Mouse (Mus musculus): Measurements from ENCODE around the gene Mpzl3.

Gene Mpzl3

DNA sequence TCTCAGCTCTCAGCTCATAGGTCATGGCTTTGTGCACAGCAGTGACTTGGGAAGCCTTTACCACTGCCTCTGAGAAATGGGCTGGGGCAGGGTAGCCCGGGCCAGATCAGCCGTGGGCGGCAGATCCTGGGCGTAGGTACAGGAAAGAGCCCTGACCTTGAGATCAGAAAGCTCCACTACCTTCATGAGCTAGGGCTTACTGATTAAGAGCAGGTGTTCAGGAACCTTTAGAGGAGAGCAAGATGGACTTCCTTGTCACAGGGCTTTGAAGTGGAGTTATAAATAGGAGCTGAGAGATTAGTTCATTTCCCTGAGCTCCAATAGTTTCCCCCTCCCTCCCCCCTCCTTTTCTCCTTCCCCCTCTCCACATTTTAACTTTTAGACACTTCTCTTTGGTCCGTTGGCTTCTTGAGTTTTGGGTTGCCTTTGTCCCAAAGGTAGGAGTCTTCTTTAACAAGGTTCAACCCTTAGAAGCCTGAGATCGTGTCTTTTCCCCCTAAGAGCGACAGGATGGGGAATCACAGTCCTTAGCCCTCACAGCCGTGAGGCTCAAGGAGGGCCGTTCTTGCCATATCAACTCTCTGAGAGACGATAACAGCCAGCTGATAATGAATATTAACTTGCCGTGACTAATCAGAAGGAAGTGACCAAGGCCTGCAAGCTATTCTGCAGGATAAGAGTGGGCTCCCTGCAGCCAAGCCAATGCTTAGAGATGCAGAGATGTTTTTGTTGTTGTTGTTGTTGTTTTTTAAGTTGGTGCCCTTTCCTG, 48.4 kb downstream of the Mpzl3 start:
- no peak for DNase-seq (ENCODE audit: low spot score)

DNA sequence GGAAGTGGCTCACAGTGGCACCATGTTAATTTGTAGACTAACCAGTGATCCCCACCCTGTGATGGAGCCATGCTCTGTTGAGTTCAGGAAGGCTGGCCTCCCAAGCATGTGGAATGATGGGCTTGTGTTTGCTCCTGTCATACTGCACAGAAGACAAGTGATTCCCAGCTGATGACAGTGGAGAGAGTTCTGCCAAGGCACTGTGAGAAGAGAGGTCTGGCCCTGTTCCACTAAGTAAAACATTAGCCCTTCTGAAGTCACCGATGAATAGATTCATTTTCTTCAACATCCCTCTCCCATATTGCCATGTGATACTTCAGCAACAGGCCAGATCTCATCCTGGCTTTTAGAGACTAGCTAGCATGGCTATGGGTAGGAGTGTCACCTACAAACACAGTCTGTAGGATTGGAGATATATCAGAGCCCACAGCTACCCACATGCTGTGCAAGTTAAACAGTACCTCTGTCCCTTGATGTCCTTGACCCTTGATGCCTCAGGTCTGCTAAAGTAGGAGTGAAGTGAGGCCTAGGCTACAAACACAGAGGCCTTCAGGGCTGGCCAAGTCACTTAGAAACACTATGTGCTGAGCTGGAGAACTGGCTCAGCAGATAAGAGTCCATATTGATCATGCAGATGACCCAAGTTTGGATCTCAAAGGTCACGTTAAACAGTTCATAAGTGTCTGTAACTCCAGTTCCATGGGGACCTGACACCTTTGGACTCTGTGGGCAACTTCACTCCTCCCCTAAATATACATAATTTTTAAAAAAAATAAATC, 50.8 kb downstream of the Mpzl3 start:
- no peak for DNase-seq (ENCODE audit: low spot score)

DNA sequence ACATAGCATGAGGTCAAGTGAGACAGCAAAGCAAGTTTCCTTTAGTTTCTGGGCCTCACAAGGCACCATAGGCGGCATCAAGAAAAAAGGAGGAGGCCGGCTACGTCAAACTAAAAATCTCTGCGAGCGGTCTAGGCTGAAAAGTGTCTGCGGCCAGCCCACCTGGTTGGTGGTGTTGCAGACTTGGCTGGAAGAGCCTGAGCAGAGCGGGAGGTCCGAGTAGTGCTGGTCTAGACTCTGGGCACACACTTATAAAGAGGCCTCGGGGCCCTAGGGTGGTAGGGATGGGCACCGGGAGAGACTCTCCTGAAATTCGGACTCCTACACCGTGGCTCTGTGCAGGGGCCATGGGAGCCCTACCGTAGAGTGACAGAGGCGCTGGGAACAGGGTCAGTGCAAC, 60.7 kb downstream of the Mpzl3 start:
- DNase-seq (ENCODE audit: low spot score), result no peak

DNA sequence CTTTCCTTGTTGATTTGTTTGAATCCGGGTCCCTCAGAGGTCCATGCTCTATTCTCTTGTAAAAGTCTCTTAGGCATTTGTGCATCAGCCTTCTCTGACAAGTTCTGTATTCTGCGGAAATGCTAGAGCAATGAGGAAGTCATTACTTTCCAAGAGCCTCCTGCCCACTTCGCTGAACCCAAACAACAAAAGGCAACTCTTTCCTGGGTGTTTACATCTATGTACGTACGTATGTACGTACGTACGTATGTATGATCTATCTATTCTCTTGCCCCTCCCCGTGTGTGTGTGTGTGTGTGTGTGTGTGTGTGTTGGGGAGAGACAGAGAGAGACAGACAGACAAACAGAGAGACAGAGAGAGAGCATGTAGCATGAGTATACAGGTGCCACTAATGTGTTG, 61.8 kb downstream of the Mpzl3 start:
- DNase-seq (ENCODE audit: low spot score), result no peak

DNA sequence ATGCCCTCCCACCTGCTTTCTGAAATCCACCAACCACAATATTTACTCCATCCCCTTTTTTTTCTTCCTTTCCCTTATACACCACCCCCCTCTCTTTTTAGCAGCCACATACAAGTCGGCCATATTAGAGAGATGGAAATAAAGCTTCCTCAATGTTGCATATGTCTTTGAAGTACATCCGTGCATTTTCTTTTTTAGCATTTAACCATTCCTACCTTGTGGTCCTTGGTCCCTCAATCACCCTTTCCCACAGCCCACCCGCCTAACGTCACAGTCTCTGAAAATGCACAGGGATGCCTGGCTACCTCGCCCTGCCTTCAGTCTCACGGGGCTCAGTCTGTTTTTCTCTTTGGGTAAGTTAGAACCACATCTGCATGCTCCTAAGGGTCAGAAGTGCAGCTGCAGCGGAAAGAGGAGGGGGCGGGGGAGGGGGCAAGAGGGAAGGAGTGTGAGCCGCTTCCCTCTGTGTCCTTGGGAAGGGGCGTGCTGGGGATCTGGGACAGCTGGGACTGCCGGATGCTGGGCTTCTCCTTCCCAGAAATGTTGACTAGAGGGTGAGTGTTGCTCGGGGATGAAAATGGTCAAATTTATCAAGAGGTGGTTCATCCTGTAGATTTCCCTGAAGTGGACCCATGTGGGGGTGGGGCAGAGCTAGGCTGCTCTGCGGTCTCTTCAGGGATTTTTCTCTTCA, 62.9 kb downstream of the Mpzl3 start, which contains the start of gene Scn2b:
TSS of gene Scn2b (plus strand) at position 42 of the 691 bp plus-strand sequence.
- DNase-seq (ENCODE audit: low spot score), result no peak

DNA sequence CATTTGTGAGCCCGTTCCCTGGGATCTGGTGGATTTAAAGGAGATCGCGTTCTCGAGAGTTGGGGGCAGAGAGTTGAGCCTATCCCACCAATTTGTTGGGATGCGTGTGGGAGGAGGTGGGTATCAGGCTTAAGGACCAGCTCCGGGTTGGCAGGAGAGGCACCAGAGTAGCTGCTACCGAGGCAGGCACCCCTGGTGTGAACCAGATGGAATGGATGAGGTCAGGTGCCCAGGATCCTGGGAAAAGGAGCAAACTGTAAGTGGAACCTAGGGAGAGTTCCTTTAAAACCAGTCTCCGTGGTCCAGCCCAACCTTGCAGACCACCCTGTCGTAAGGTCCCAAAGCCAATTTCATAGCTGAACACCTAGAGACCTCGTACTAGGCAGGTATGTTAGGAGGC, 63.6 kb downstream of the Mpzl3 start:
- DNase-seq (ENCODE audit: low spot score), result no peak

DNA sequence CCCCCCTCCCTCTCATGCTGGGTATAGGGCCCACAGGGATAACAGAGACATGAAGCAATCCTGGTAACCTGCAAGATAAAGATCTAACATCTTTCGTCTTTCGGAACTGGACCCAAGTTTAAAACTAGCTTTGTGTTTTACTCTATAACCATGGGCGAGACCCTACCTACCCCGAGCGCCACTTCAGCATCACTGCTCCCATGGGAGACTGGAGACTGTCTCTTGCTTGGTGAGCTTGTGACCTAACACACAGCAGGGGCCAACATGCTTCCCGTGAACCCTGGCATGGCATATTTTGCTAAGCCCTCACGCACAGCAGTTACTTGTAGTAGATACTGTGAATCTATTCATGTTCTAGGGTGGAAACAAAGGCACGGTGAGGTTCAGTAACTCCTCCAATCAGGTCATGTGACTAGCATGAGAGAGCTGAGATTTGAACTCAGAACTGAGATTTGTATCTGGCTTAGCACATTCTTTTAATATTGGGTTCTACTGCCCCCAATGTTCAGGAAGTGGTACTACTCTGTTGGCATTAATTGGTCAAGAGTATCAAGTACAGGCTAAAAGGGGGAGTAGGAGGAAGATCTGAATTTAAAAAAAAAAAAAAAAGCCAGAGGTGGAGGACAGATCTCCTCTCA, 64.4 kb downstream of the Mpzl3 start:
- no peak for DNase-seq (ENCODE audit: low spot score)

DNA sequence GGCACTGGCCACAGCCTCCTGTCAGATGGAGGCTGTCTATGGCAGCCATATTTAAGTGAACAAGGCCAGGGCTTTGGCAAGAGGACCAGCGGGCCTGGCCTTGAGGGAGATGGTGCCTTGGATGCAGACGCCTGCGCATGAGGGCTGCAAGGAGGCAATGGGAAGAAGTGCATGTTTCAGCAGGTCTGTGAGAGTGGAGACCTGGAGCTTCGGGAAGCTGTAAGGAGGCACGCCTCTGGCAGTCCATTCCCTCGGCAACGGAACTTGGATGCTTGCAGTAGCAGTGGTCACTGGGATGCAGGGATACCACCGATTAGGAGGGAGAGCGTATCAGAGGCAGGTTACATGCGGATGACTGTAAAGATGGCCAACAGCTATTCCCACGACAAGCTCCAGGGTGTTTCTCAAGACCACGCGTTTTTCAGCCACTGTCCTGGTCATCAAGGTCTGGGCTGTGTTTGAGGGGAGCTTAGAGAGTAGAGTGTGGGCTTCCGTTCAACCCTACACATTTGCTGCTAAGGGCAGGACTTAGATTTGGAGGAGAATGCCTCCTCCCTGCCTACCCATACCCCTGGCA, 65.1 kb downstream of the Mpzl3 start:
- no peak for DNase-seq (ENCODE audit: low spot score)

DNA sequence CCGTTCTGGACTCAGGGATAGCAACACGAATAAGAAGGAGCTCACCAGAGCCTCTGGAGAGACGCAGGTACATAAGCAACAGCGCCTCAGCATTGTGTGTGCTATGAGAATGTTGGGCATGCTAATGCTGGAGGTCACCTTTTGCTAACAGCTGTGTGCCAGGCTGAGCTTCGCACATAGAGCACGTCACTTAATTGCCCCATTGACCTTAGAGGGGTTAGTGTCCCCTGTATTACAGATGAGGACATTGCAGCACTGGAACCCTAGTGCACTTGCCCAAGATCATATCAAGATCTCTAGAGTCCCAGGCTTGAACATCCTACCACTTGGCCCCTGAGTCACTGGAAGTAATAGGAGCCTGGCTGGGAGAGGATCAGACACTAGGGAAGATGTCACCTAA, 65.6 kb downstream of the Mpzl3 start:
- DNase-seq (ENCODE audit: low spot score), result no peak

DNA sequence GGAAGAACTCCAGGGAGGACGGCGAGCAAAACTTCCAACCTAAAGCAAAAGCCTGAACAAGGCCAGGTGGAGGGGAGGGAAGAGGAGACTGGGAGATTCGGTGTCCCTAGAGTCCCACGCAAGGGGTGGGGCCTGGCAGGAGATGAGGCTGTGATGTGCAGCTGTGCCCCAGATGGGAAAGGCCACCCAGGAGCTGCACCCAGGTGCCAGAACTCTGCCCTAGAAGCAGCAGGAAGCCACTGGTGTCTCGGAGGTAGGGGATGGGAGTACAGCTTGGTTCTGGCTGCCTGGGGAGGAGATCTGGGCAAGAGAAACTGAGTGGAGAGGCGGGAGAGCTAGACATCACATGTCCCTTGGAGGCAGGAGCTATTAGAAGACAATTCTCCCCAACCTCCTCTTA, 66.0 kb downstream of the Mpzl3 start:
- no peak for DNase-seq (ENCODE audit: low spot score)

DNA sequence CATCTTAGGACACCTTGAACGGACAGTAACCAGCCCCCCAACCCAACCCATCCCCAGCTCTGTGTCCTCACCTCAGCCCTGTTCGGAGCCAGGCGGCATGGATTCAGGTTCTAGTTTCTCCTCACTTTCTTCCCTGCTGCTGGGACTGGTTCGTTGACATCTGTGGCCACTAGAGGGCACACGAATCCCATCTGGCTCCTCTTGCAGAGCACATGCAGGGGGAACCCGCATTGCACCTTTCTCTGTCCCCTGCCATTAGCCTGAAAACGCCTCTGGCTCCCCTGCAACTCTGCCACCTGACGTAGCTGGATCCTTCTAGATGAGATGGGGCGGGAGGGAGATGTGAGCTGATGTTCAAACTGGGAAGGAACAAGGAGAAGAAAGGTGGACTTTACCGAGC, 66.8 kb downstream of the Mpzl3 start:
- peak; percentile 55 for DNase-seq (ENCODE audit: low spot score)

DNA sequence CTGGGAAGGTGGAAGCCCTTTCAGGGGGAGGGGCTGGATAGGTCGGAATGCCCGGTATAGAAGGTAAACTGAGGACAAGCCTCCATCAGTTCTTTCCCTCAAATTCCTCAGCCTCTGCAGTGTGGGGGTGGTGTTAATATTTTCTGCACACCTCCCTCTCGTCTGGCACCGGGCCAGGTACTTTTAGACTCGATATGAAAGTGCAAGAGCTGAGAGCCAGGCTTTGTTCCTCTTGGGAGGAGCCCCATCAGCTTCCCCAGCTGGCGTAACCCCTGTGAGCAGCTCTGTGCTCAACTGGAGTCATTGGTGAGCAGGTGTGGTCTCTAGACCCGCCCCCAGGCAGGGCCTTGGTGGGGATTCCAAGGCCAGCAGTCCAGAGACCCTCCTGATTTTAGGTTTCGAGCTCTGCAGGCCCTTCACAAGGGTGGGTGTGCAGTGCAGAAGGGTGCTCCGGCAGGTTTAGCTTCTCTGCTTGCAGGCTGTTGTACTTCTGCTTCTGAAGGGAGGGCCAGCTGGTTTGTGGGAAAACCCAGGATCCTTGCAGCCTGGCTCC, 67.3 kb downstream of the Mpzl3 start:
- DNase-seq (ENCODE audit: low spot score), result no peak

DNA sequence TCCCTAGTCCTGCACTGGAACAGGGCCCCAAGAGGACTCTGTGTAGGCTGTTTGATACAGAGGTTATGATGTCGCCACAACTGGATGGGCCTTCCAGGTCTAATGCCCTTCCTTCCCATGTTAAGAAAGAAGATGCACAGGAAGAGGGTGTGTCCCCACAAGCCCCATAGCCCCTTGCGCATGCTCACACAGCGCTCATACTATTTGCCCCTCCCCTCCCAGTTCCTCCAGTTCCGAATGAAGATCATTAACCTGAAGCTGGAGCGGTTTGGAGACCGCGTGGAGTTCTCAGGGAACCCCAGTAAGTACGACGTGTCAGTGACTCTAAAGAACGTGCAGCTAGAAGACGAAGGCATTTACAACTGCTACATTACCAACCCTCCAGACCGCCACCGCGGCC, 70.2 kb downstream of the Mpzl3 start:
- no peak for DNase-seq (ENCODE audit: low spot score)

DNA sequence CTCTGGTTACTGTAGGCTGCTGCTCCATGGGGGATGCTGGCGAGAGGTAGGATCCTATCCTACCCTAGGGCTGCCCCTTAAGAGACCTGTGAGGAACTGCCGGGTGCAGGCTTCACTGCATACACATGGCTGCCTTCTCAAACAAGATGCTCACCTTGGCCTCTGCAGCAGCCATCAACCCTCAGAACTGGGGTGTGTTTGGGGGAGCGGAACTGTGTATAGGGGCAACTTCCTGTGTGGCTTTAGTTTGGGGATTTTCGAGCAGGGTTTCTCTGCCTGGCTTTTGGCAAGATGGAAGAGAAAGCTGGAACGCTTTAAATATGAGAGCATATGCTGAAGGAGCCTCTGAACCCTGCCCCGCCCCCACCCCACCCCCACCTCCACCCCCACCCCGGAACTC, 72.0 kb downstream of the Mpzl3 start:
- no peak for DNase-seq (ENCODE audit: low spot score)
